Mouse (Mus musculus): Measurements from ENCODE around the gene Psenen.

GRCm38 (mm10) chr7:30553810-30554584 is 9.4 kb downstream of the Psenen start:
- TF ChIP-seq CTCF (conservative IDR thresholded peaks at IDR 0.05; ENCODE audit: insufficient read depth, insufficient read length, low read depth, low read length): no peak
- no peak for TF ChIP-seq POLR2A (IDR thresholded peaks at IDR 0.05; ENCODE audit: low read depth, low read length)

Data from kidney, adult 2 months (tissue).